Mouse (Mus musculus) fat pad, adult 2 months (tissue): ENCODE data around the gene Gins3.

Experiments
- DNase-seq: peaks from one replicate; pipeline ENCODE4 v3.0.0-alpha.2; 2011; ENCODE audit warnings: low read depth, low spot score; ENCODE audit errors: extremely low read depth

Gins3 gene

DNA sequence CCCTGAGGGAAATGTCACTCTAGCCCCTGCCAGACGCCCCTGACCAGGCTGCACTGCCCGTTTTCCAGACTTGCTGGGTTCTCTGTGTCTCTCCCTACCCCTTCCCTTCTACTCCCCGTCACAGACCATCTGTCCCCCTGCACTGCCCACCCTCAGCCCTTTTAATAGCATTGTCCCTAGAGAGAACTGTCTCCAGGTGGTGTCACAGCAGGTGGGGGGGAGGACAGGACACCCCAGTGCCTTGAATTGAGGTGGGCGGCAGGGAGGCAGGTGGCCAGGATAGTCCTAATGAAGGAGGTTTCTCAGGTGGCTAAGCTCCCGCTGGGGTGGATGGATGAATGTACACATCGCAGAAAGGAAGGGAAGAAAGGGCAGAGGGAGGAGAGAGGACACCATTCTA, 61.4 kb downstream of the Gins3 start:
- DNase-seq = no peak
